Mouse (Mus musculus): ENCODE results near the gene Klf9. TPM values are rescaled to one million over a fixed set of nuclear protein-coding genes. Genes with fewer than 3 reads are reported as not detected.
A peak's percentile ranks its signal among the peaks of the same experiment; 100 is the strongest.

Gene Klf9
- total and polyA plus RNA-seq, 2 experiments from 2014 or later: 10.5 to 19.1 TPM

GRCm38 (mm10) chr19:23151651-23152070 is 10.6 kb downstream of the Klf9 start:
- Histone ChIP-seq H3K36me3 (ENCODE audit: insufficient read depth, low read length) (no peaks in the 10 kb centered on the region), H3K9me3 (ENCODE audit: low read length) (no peaks in the 10 kb centered on the region), H3K27ac (no peak overlapping the region), H3K9ac (replicated peaks; ENCODE audit: low read length) (no peak overlapping the region), H3K4me3 (ENCODE audit: low read length) (no peak overlapping the region), H3K4me2 (ENCODE audit: low read depth, low read length) (no peak overlapping the region), H3K4me1 (ENCODE audit: insufficient read depth, low read length) (peaks cover 2% of the 10 kb centered on the region), H3K27me3 (ENCODE audit: insufficient read depth, low read length) (no peaks in the 10 kb centered on the region)
- DNase-seq (ENCODE audit: low spot score) (peak; percentile 64), ATAC-seq (peak; percentile 48; the same call in 1 of the 2 replicates)
- 37% methylated on average over 11 of the region's 11 CpGs for WGBS
- TF ChIP-seq CTCF (IDR thresholded peaks at IDR 0.05; ENCODE audit: low read depth): peak; percentile 46

- 27% methylated on average over 4 of the region's 4 CpGs for WGBS
- no peak overlapping the region for H3K9ac ChIP-seq (replicated peaks; ENCODE audit: low read length)
- no peaks in the 10 kb centered on the region for H3K27me3 ChIP-seq (ENCODE audit: insufficient read depth, low read length)
- H3K27ac ChIP-seq: no peak overlapping the region
- no peak for DNase-seq (ENCODE audit: low spot score)
- H3K36me3 ChIP-seq (ENCODE audit: insufficient read depth, low read length): no peaks in the 10 kb centered on the region
- TF ChIP-seq CTCF (IDR thresholded peaks at IDR 0.05; ENCODE audit: low read depth): no peak
- H3K4me1 ChIP-seq (ENCODE audit: insufficient read depth, low read length): no peaks in the 10 kb centered on the region
- no peaks in the 10 kb centered on the region for H3K9me3 ChIP-seq (ENCODE audit: low read length)
- ATAC-seq: no peak
- H3K4me2 ChIP-seq (ENCODE audit: low read depth, low read length): no peak overlapping the region
- no peak overlapping the region for H3K4me3 ChIP-seq (ENCODE audit: low read length)
These were observed 11.2 kb downstream of the Klf9 start for GRCm38 (mm10) chr19:23152201-23152640.

GRCm38 (mm10) chr19:23152771-23153605 is 12.0 kb downstream of the Klf9 start:
- no peak for TF ChIP-seq CTCF (IDR thresholded peaks at IDR 0.05; ENCODE audit: low read depth)
- Histone ChIP-seq H3K27ac (no peak overlapping the region), H3K9ac (replicated peaks; ENCODE audit: low read length) (no peak overlapping the region), H3K4me1 (ENCODE audit: insufficient read depth, low read length) (no peaks in the 10 kb centered on the region), H3K9me3 (ENCODE audit: low read length) (no peaks in the 10 kb centered on the region), H3K27me3 (ENCODE audit: insufficient read depth, low read length) (no peaks in the 10 kb centered on the region), H3K4me3 (ENCODE audit: low read length) (no peak overlapping the region), H3K4me2 (ENCODE audit: low read depth, low read length) (no peak overlapping the region), H3K36me3 (ENCODE audit: insufficient read depth, low read length) (no peaks in the 10 kb centered on the region)
- ATAC-seq (no peak), DNase-seq (ENCODE audit: low spot score) (no peak)
- WGBS: 76% methylated on average over 25 of the region's 25 CpGs

- H3K9me3 ChIP-seq (ENCODE audit: low read length): no peaks in the 10 kb centered on the region
- no peak for TF ChIP-seq CTCF (IDR thresholded peaks at IDR 0.05; ENCODE audit: low read depth)
- H3K4me1 ChIP-seq (ENCODE audit: insufficient read depth, low read length): no peaks in the 10 kb centered on the region
- no peaks in the 10 kb centered on the region for H3K36me3 ChIP-seq (ENCODE audit: insufficient read depth, low read length)
- WGBS: 65% methylated on average over 5 of the region's 5 CpGs
- H3K9ac ChIP-seq (replicated peaks; ENCODE audit: low read length): no peak overlapping the region
- no peak overlapping the region for H3K4me3 ChIP-seq (ENCODE audit: low read length)
- no peak overlapping the region for H3K4me2 ChIP-seq (ENCODE audit: low read depth, low read length)
- DNase-seq (ENCODE audit: low spot score): no peak
- no peaks in the 10 kb centered on the region for H3K27me3 ChIP-seq (ENCODE audit: insufficient read depth, low read length)
- no peak for ATAC-seq
- no peak overlapping the region for H3K27ac ChIP-seq
These were observed 12.6 kb downstream of the Klf9 start for GRCm38 (mm10) chr19:23153606-23154127.

- Histone ChIP-seq H3K27me3 (ENCODE audit: insufficient read depth, low read length) (no peaks in the 10 kb centered on the region), H3K36me3 (ENCODE audit: insufficient read depth, low read length) (no peaks in the 10 kb centered on the region), H3K4me2 (ENCODE audit: low read depth, low read length) (no peak overlapping the region), H3K27ac (no peak overlapping the region; the same call in 1 of the 2 replicates), H3K4me1 (ENCODE audit: insufficient read depth, low read length) (no peaks in the 10 kb centered on the region; the same call in 1 of the 2 replicates), H3K4me3 (ENCODE audit: low read length) (no peak overlapping the region), H3K9ac (replicated peaks; ENCODE audit: low read length) (no peak overlapping the region), H3K9me3 (ENCODE audit: low read length) (no peaks in the 10 kb centered on the region)
- 73% methylated on average over 10 of the region's 10 CpGs for WGBS
- ATAC-seq (no peak), DNase-seq (ENCODE audit: low spot score) (no peak)
- no peak for TF ChIP-seq CTCF (IDR thresholded peaks at IDR 0.05; ENCODE audit: low read depth)
These were observed 18.9 kb downstream of the Klf9 start for GRCm38 (mm10) chr19:23159780-23160395.

GRCm38 (mm10) chr19:23162387-23162809 is 21.4 kb downstream of the Klf9 start:
- Histone ChIP-seq H3K27ac (no peak overlapping the region), H3K36me3 (ENCODE audit: insufficient read depth, low read length) (no peaks in the 10 kb centered on the region), H3K4me2 (ENCODE audit: low read depth, low read length) (no peak overlapping the region), H3K9me3 (ENCODE audit: low read length) (no peaks in the 10 kb centered on the region), H3K27me3 (ENCODE audit: insufficient read depth, low read length) (no peaks in the 10 kb centered on the region), H3K4me3 (ENCODE audit: low read length) (no peak overlapping the region), H3K4me1 (ENCODE audit: insufficient read depth, low read length) (no peaks in the 10 kb centered on the region; the same call in 1 of the 2 replicates), H3K9ac (replicated peaks; ENCODE audit: low read length) (no peak overlapping the region)
- ATAC-seq (peak; percentile 32; the same call in 1 of the 2 replicates), DNase-seq (ENCODE audit: low spot score) (no peak)
- WGBS: 28% methylated on average over 8 of the region's 8 CpGs
- TF ChIP-seq CTCF (IDR thresholded peaks at IDR 0.05; ENCODE audit: low read depth): no peak
